Mouse (Mus musculus) embryo, embryonic 11 days (tissue): ENCODE data around the gene Tia1.
A peak's percentile ranks its signal among the peaks of the same experiment; 100 is the strongest.
"Not testable (repeated sequence)": the region's sequence is repeated elsewhere in the genome, so short reads cannot be mapped to it uniquely, and the experiment has no call there.

Experiments used
- DNase-seq: peaks from one replicate; pipeline ENCODE4 v3.0.0-alpha.2; 2015

Tia1 gene

DNA sequence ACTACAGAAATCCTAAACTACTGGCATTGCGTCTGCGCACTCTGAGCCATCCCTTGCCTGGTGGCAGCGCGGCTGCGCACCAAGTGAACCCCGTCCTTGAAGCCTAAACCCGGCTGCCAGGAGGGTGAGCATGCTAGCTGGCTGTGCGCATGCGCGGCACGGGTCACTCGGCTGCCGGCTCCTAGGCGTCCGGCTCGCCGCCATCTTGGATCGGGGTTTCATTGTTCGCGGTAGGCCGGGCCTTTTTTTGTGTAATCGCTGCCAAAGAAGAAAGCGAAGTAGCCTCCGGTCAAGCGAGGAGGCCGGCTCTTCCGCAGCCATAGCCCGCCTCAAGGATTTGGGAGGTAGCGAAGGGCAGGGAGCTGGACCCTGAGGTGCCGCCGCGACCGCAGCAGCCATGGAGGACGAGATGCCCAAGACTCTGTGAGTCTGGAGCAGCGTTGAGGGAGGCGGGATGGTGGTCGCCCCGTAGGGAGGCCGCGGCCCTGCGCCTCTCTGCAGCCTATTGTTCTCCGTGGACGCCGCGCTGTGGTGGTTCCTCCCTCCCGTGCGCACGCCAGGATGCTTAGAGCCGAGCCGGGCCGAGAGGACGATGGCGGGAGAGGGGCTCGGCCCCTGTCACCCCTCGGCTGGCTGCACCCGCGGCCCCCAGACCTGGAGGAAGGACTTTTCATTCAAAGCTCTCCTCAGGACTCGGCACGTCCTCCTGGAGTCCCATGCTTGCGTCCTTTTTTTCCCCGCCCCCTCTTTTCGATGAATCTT lies at the start of gene Tia1:
Gene Tia1, plus strand, starts transcription at position 120 of the 762 bp plus-strand sequence.
- peak; percentile 99 for DNase-seq

DNA sequence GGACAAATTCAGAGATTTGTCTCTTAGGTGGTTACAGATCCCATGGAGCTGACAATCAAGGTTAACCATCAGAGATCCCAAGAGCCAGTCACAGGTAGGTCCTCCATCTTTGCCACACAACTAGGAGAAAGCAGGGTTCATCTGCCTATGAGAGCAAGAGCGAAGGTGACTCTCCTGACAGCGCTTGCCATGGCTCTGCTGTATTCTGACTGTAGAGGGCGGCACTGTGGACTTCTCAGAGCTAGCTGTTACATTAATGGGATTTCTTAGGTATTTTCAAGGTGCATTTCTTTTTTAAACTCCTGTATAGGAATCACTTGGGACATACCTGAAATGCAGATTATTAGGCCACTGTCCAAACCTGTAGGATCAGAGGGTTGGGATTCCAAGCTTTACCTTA lies 49.1 kb upstream of the Tia1 start:
- no peak for DNase-seq

GRCm38 (mm10) chr6:86356956-86357355 lies 47.1 kb upstream of the Tia1 start:
- DNase-seq: no peak

DNA sequence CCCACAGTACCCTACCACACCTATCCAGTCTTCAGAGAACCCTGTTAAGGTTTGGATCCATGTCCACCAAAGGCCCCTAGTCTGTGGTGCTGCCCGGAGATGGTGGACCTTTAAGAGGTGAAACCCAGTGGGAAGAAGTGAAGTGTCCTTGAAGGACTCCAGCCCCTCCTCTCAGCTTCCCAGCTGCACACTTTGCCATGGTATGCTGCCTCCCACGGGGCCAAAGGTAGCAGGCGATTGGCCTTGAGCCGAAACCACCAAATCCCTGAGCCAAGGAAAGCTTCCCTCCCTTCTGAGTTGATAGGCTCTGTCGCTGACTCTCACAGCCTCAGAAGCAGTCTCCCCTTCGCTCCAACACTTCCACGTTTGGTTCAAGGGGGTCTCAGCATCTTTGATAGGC lies 43.3 kb upstream of the Tia1 start:
- DNase-seq: no peak

GRCm38 (mm10) chr6:86361373-86361772 lies 42.6 kb upstream of the Tia1 start:
- no peak for DNase-seq

DNA sequence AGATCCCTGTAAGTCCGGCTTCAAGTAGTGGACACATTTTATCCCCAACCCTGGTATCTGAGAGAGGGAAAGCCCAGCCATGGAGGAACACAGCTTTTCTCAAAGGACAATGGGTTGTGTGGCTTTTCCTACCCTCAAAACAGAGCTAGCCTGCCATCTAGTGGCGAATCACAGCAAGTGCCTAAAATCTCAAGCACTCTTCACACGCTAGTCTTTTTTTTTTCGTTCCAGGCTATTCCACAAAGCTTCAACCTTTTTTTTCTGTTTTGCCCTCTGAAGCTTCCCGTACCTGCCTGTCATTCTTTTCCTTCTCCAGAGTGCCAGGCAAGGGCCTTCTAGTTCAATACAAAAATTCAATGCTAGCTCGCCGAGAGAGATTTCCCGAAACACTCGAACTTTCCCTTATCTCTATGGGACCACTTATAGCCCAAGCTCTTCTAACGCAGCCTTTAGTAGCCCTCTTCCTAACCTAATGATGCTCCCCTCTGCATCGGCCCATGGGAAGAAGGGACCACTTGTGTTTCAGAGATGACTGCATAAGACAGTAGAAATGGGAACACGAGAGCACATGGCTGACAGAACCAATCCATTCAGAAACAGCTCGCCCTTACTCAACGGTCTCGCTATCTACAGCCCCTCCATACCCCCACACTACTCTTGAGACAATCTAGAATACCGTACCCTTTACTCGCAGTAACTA lies 39.4 kb upstream of the Tia1 start:
- DNase-seq: peak; percentile 89

DNA sequence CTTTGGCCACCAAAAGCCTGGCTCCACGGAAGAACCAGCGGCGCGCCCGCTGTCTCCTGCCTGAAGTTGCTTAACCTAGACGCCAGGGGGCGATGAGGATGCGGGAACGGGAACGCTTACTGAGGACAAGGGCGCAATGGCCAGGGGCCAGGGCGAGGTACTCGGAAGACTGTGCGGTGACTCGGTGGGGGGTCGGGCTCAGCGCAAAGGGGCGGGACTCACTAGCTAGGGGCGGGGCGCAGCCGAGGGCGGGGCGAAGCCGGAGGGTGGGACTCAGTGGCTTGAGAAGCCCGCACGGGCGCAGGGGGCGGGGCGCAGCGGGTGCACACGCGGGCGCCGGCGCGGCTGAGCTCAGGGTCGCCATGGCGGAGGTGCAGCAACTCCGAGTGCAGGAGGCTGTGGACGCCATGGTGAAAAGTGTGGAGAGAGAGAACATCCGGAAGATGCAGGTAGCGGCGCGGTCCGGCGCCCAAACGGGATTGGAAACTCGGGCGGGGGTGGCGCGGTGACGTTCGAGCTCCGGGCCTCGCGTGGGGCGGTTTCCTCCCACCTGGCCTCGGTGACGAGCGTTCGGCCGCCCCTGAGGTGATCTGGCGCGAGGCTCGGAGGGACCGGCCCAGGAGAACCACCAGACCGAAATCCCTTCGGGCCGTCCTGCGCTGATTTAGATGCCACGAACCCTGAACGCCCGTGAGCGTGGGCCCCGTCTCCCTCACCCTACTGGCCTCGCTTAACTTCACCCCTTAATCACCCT lies 38.5 kb upstream of the Tia1 start, which contains the start of gene Fam136a:
Gene Fam136a, plus strand, starts transcription at position 276 of the 754 bp plus-strand sequence.
- DNase-seq: peak; percentile 98

- DNase-seq: no peak
These were observed 37.7 kb upstream of the Tia1 start for GRCm38 (mm10) chr6:86366125-86366852.

- no peak for DNase-seq
These were observed 37.2 kb upstream of the Tia1 start for GRCm38 (mm10) chr6:86366853-86367249.

DNA sequence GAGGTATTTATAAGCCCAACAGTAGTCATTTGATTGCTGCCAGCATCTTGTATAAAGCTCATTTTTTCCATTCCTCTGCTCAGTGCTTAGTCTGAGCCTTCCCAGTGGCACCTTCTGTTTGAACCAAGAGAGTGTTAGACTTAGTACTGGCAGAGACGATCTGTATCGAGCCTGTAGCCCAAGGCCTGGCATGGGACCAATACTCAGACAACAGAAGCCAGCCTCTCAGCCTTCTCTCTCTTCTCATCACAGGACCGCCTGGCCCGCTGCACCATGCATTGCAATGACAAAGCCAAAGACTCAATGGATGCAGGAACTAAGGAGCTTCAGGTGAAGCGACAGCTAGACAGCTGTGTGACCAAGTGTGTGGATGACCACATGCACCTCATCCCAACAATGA lies 35.5 kb upstream of the Tia1 start:
- no peak for DNase-seq

DNA sequence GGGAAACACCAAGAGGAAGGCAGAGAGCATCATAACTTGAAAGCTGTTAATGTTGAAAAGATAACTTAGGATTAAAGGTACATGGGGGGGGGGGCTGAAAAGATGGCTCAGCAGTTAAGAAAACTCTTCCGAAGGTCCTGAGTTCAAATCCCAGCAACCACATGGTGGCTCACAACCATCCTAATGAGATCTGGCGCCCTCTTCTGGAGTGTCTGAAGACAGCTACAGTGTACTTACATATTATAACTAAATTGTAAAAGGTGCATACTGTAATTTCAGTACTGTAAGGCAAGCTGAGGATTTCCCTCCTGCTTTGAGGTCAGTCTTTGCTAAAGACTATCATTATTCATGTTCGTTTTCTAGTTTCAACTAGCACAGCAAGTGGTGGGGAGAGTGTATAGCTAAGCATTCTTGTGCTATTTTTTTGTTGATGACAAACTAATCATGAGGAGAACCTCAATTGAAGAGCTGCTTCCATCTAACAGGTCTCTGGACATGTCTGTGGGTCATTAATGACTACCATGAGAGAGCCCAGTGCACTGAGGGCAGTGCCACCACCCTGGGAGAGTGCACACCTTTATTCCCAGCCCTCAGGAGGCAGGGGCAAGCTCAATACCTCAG lies 33.8 kb upstream of the Tia1 start:
- peak; percentile 13 for DNase-seq

GRCm38 (mm10) chr6:86370764-86371339 lies 33.2 kb upstream of the Tia1 start, which contains the start of gene Snrpg:
TSS of gene Snrpg (plus strand) at chr6:86371304.
- peak; percentile 42 for DNase-seq

- DNase-seq: peak; percentile 99
These were observed 32.6 kb upstream of the Tia1 start for GRCm38 (mm10) chr6:86371340-86371911.

GRCm38 (mm10) chr6:86371950-86372516 lies 32.0 kb upstream of the Tia1 start:
- peak; percentile 13 for DNase-seq

- DNase-seq: no peak
These were observed 30.5 kb upstream of the Tia1 start for GRCm38 (mm10) chr6:86373556-86373955.

DNA sequence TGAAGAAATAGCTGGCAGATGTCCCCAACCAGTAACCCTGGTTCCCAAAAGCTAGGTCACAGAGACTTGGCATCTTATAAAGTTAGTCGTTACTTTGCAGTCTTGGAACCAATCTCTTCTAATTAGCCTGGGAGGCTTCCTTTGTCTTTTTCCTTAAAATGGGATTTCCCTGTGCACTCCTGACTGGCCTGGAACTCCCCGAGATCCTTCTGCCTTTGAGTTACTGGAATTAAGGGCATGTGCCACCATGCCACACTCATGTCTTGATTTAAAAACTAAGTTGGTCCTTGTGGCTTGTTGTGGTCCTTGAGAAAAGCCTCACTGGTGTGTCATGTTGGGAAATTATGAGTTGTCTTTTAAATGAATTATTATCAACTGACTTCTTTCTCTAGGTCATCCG lies 25.7 kb upstream of the Tia1 start:
- no peak for DNase-seq

- DNase-seq: not testable (repeated sequence)
These were observed 23.9 kb upstream of the Tia1 start for GRCm38 (mm10) chr6:86380112-86380511.

DNA sequence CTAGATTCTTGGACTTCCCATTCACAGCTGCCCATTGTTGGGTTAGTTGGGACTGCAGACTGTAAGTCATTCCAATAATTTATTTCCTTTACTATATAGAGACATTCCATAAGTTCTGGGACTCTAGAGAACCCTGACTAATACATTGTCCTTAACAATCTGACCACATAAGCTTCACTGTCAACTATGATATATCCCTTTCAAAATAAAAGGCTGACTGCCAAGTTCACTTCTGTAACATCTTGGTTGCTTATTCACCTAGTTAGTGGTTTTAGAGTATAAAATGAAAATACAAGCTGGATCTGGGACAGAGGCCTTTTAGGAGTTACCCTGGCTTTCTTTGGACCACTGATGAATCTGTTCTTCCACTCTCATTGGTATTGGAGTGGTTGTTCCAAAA lies 21.5 kb upstream of the Tia1 start:
- DNase-seq: no peak

GRCm38 (mm10) chr6:86383370-86383769 lies 20.6 kb upstream of the Tia1 start:
- DNase-seq: no peak

- DNase-seq: no peak
These were observed 19.3 kb upstream of the Tia1 start for GRCm38 (mm10) chr6:86384692-86385091.
